Mouse (Mus musculus): ENCODE measurements at regions not wholly inside any gene's neighbourhood (a gene's known extent, or its start where the extent isn't known, plus 50 kb on each side); places are given as distances from the start of the nearest gene placed in this dataset.

- Histone ChIP-seq H3K9me3 (replicated peaks; ENCODE audit: insufficient read depth, low read length) (no peaks in the 10 kb centered on the region), H3K36me3 (ENCODE audit: control insufficient read depth in 1 of 2, insufficient read depth in 2 of 2, low read length in 2 of 2) (no peaks in the 10 kb centered on the region), H3K9ac (ENCODE audit: control insufficient read depth, low read depth, low read length, poor library complexity, severe bottlenecking) (no peak overlapping the region), H3K4me3 (ENCODE audit: control insufficient read depth in 1 of 2, insufficient read depth in 1 of 2, low read depth in 2 of 2, low read length in 2 of 2) (no peak overlapping the region), H3K27me3 (ENCODE audit: control insufficient read depth in 1 of 2, insufficient read depth in 2 of 2, low read length in 2 of 2) (no peaks in the 10 kb centered on the region), H3K27ac (ENCODE audit: control insufficient read depth, low read depth, low read length) (no peak overlapping the region), H3K4me1 (ENCODE audit: control insufficient read depth in 1 of 2, insufficient read depth in 2 of 2, low read length in 2 of 2) (no peaks in the 10 kb centered on the region), H3K79me2 (ENCODE audit: control insufficient read depth, insufficient read depth, low read length, poor library complexity) (no peaks in the 10 kb centered on the region)
- TF ChIP-seq MXI1 (IDR thresholded peaks at IDR 0.05; ENCODE audit: low read depth, low read length) (no peak), RCOR1 (IDR thresholded peaks at IDR 0.05; ENCODE audit: low read depth, low read length) (no peak), ZMIZ1 (IDR thresholded peaks at IDR 0.05; ENCODE audit: low read depth, low read length) (no peak), TBP (IDR thresholded peaks at IDR 0.05; ENCODE audit: low read depth, low read length) (no peak), E2F4 (IDR thresholded peaks at IDR 0.05; ENCODE audit: borderline replicate concordance, low read depth, low read length) (no peak), GABPA (IDR thresholded peaks at IDR 0.05; ENCODE audit: low read depth, low read length) (no peak), EP300 (IDR thresholded peaks at IDR 0.05; ENCODE audit: low read depth in 1 of 2, low read length in 2 of 2) (no peak), ZKSCAN1 (IDR thresholded peaks at IDR 0.05; ENCODE audit: low read depth, low read length) (no peak), MAZ (IDR thresholded peaks at IDR 0.05; ENCODE audit: low read depth, low read length) (no peak), CHD1 (IDR thresholded peaks at IDR 0.05; ENCODE audit: low read depth, low read length) (no peak), SMC3 (IDR thresholded peaks at IDR 0.05; ENCODE audit: low read depth, low read length) (no peak), JUND (IDR thresholded peaks at IDR 0.05; ENCODE audit: low read depth, low read length) (no peak), TCF12 (IDR thresholded peaks at IDR 0.05; ENCODE audit: low read depth, low read length) (no peak), NELFE (IDR thresholded peaks at IDR 0.05; ENCODE audit: low read depth, low read length) (no peak), ETS1 (IDR thresholded peaks at IDR 0.05; ENCODE audit: low read depth, low read length) (no peak), USF2 (IDR thresholded peaks at IDR 0.05; ENCODE audit: borderline replicate concordance in 1 of 2, insufficient read depth in 1 of 2, low read depth in 1 of 2, low read length in 2 of 2) (no peak), TAL1 (IDR thresholded peaks at IDR 0.05; ENCODE audit: low read length) (no peak), KAT2A (conservative IDR thresholded peaks at IDR 0.05; ENCODE audit: low read depth, low read length) (no peak), ELF1 (IDR thresholded peaks at IDR 0.05; ENCODE audit: low read depth, low read length) (no peak)
- no peak for DNase-seq (ENCODE audit: low read depth, low spot score)
These were observed 292.5 kb downstream of the Tgfb2 start for GRCm38 (mm10) chr1:186413064-186413885.

- Histone ChIP-seq H3K79me2 (ENCODE audit: control insufficient read depth, insufficient read depth, low read length, poor library complexity) (no peaks in the 10 kb centered on the region), H3K4me3 (ENCODE audit: control insufficient read depth in 1 of 2, insufficient read depth in 1 of 2, low read depth in 2 of 2, low read length in 2 of 2) (no peak overlapping the region), H3K9me3 (replicated peaks; ENCODE audit: insufficient read depth, low read length) (no peaks in the 10 kb centered on the region), H3K27ac (ENCODE audit: control insufficient read depth, low read depth, low read length) (no peak overlapping the region), H3K4me1 (ENCODE audit: control insufficient read depth in 1 of 2, insufficient read depth in 2 of 2, low read length in 2 of 2) (no peaks in the 10 kb centered on the region), H3K36me3 (ENCODE audit: control insufficient read depth in 1 of 2, insufficient read depth in 2 of 2, low read length in 2 of 2) (no peaks in the 10 kb centered on the region), H3K9ac (ENCODE audit: control insufficient read depth, low read depth, low read length, poor library complexity, severe bottlenecking) (no peak overlapping the region), H3K27me3 (ENCODE audit: control insufficient read depth in 1 of 2, insufficient read depth in 2 of 2, low read length in 2 of 2) (no peaks in the 10 kb centered on the region)
- TF ChIP-seq UBTF (IDR thresholded peaks at IDR 0.05; ENCODE audit: borderline replicate concordance, insufficient read depth, low read depth, low read length) (no peak), JUND (IDR thresholded peaks at IDR 0.05; ENCODE audit: low read depth, low read length) (no peak)
- DNase-seq (ENCODE audit: low read depth, low spot score): no peak
These were observed 293.5 kb downstream of the Tgfb2 start for GRCm38 (mm10) chr1:186412296-186412695.

Data from MEL (cell line).